Mouse (Mus musculus): ENCODE results near the gene Sox13.

- TF ChIP-seq USF1 (IDR thresholded peaks at IDR 0.05; ENCODE audit: low read depth) (no peak), POLR2A (IDR thresholded peaks at IDR 0.05; ENCODE audit: insufficient read length, low read depth) (no peak)
Measured at GRCm38 (mm10) chr1:133418164-133418800, 5.9 kb downstream of the Sox13 start.
